Mouse (Mus musculus) liver, adult 2 months (tissue): ENCODE measurements around the gene Aoah.

Source experiments
- CTCF ChIP-seq: fragments of 200-500 bp; IDR thresholded peaks from 2 replicates; pipeline ENCODE4 v1.5.1; 2011; ENCODE audit warnings: low read depth, low read length, control low read depth
- POLR2A ChIP-seq: fragments of 200-500 bp; IDR thresholded peaks from 2 replicates; pipeline ENCODE4 v1.6.1; 2011; ENCODE audit warnings: low read length, control low read depth; ENCODE audit not compliant: insufficient read depth; ENCODE audit errors: extremely low read depth

GRCm38 (mm10) chr13:20793901-20794300 lies at the start of gene Aoah:
- no peak for TF ChIP-seq POLR2A
- TF ChIP-seq CTCF: no peak
